Mouse (Mus musculus) megakaryocyte, embryonic 14.5 days (primary cell): ENCODE results near the gene Retreg1.
"Not testable (repeated sequence)": the region's sequence is repeated elsewhere in the genome, so short reads cannot be mapped to it uniquely, and the experiment has no call there.

Experiments used
- FLI1 ChIP-seq: IDR thresholded peaks from 2 replicates; pipeline ENCODE4 v1.6.1; 2012; ENCODE audit warnings: low read length, inconsistent platforms, mixed read lengths
- GATA1 ChIP-seq: IDR thresholded peaks from 3 replicates; pipeline ENCODE4 v1.6.1; 2012; ENCODE audit warnings: mixed read lengths, low read length, inconsistent platforms, borderline replicate concordance

- TF ChIP-seq GATA1, FLI1: not testable (repeated sequence)
Observed at GRCm38 (mm10) chr15:25999545-25999944, 156.6 kb downstream of the Retreg1 start.
